Mouse (Mus musculus) kidney, adult 10 weeks (tissue): Measurements from ENCODE around the gene Mrps30. TPM values are rescaled to one million over a fixed set of nuclear protein-coding genes. Genes with fewer than 3 reads are reported as not detected.

Experiments used
- polyA plus RNA-seq: library from polyadenylated mRNA; stranded (reverse); fragments of 350-450 nt; fragmentation: Illumina TruSeq; extraction: RNeasy Lipid Tissue Mini Kit (QIAGEN cat#74804); gene quantifications from one replicate; pipeline ENCODE4 v1.2.3, GENCODE M21; 2014; ENCODE audit warnings: low read depth, low replicate concordance

Gene Mrps30
- 46.4 TPM for polyA plus RNA-seq

GRCm38 (mm10) chr13:118386511-118387447, at the start of gene Mrps30, which contains the start of gene B430218F22Rik:
TSS of gene Mrps30 (minus strand) at chr13:118387252.
TSS of gene B430218F22Rik (plus strand) at chr13:118386630.

Other genes starting within 250 kb of the Mrps30 start
- 0.49 TPM for gene B430218F22Rik, start 622 bp downstream of the Mrps30 start, polyA plus RNA-seq